Mouse (Mus musculus) forebrain, embryonic 12.5 days (tissue): ENCODE measurements around the gene Chd2. TPM values are rescaled to one million over a fixed set of nuclear protein-coding genes. Genes with fewer than 3 reads are reported as not detected.

ENCODE experiments used
- ATAC-seq: fragments of 200-750 bp; cut with Nextera tagmentation; 2 replicates; pipeline ENCODE4 v1.8.0; 2017; ENCODE audit warnings: moderate TSS enrichment; ENCODE audit not compliant: low FRiP score
- H3K27ac ChIP-seq: fragments of 300-500 bp; sonication (generic); 2 replicates; pipeline ENCODE4 v1.5.1; 2016; ENCODE audit warnings: mild to moderate bottlenecking
- H3K27me3 ChIP-seq: fragments of 300-500 bp; sonication (generic); 2 replicates; pipeline ENCODE4 v1.6.1; 2016; ENCODE audit warnings: mild to moderate bottlenecking
- H3K36me3 ChIP-seq: fragments of 300-500 bp; sonication (generic); replicated peaks from 2 replicates; pipeline ENCODE4 v1.6.1; 2016; ENCODE audit warnings: mild to moderate bottlenecking
- H3K4me1 ChIP-seq: fragments of 300-500 bp; sonication (generic); 2 replicates; pipeline ENCODE4 v1.6.1; 2016
- H3K4me2 ChIP-seq: fragments of 300-500 bp; sonication (generic); 2 replicates; pipeline ENCODE4 v1.6.1; 2016; ENCODE audit warnings: mild to moderate bottlenecking, moderate library complexity
- H3K4me3 ChIP-seq: fragments of 300-500 bp; sonication (generic); replicated peaks from 2 replicates; pipeline ENCODE4 v1.5.1; 2016; ENCODE audit warnings: mild to moderate bottlenecking
- H3K9ac ChIP-seq: fragments of 300-500 bp; sonication (generic); 2 replicates; pipeline ENCODE4 v1.6.1; 2016; ENCODE audit warnings: mild to moderate bottlenecking
- H3K9me3 ChIP-seq: fragments of 300-500 bp; sonication (generic); 2 replicates; pipeline ENCODE4 v1.6.1; 2016
- WGBS: fragments of 180-500 bp; shearing (Covaris S2); methylation state at CpG from one replicate; pipeline ENCODE4 v1.1.7; 2016; 5-methylcytosine and 5-hydroxymethylcytosine counted together
- polyA plus RNA-seq: library from polyadenylated mRNA; unstranded; fragments of >200 nt; fragmentation: Nextera tagmentation; extraction: Ambion mirVana; gene quantifications from 2 replicates; pipeline ENCODE4 v1.2.1, GENCODE M21; 2016

Chd2 gene
- polyA plus RNA-seq, 1 experiment from 2014 or later, result 78.8 TPM

GRCm38 (mm10) chr7:73441802-73442201, 99.8 kb downstream of the Chd2 start:
- 97% methylated on average over 3 of the region's 3 CpGs for WGBS
- Histone ChIP-seq H3K9me3 (no peaks in the 10 kb centered on the region), H3K27me3 (no peaks in the 10 kb centered on the region), H3K4me3 (no peak overlapping the region), H3K36me3 (peaks cover 98% of the 10 kb centered on the region), H3K4me1 (no peaks in the 10 kb centered on the region), H3K27ac (no peak overlapping the region), H3K4me2 (no peak overlapping the region), H3K9ac (no peak overlapping the region)
- ATAC-seq, result no peak

GRCm38 (mm10) chr7:73435685-73436084, 105.9 kb downstream of the Chd2 start:
- no peak overlapping the region for H3K9ac ChIP-seq
- no peaks in the 10 kb centered on the region for H3K27me3 ChIP-seq
- H3K9me3 ChIP-seq, result no peaks in the 10 kb centered on the region
- H3K27ac ChIP-seq, result no peak overlapping the region
- peaks cover 81% of the 10 kb centered on the region for H3K36me3 ChIP-seq
- no peak for ATAC-seq
- H3K4me3 ChIP-seq, result no peak overlapping the region
- H3K4me2 ChIP-seq, result no peak overlapping the region
- H3K4me1 ChIP-seq, result no peaks in the 10 kb centered on the region
- 72% methylated on average over 12 of the region's 12 CpGs for WGBS

GRCm38 (mm10) chr7:73434336-73434677, 107.3 kb downstream of the Chd2 start:
- whole genome bisulfite sequencing, result 96% methylated on average over 2 of the region's 2 CpGs
- H3K27ac ChIP-seq, result 0 out of 2 replicates have a peak overlapping the region, but pooled peaks have one; percentile 20
- H3K27me3 ChIP-seq, result no peaks in the 10 kb centered on the region
- no peaks in the 10 kb centered on the region for H3K9me3 ChIP-seq
- H3K9ac ChIP-seq, result no peak overlapping the region
- H3K4me3 ChIP-seq, result no peak overlapping the region
- H3K4me1 ChIP-seq, result no peaks in the 10 kb centered on the region
- ATAC-seq, result no peak
- peaks cover 79% of the 10 kb centered on the region for H3K36me3 ChIP-seq
- no peak overlapping the region for H3K4me2 ChIP-seq

GRCm38 (mm10) chr7:73433637-73434335, 107.8 kb downstream of the Chd2 start:
- Histone ChIP-seq H3K4me3 (no peak overlapping the region), H3K9me3 (no peaks in the 10 kb centered on the region), H3K27me3 (no peaks in the 10 kb centered on the region), H3K4me1 (no peaks in the 10 kb centered on the region), H3K27ac (peak overlapping the region; percentile 20; the same call in 1 of the 2 replicates), H3K36me3 (peaks cover 79% of the 10 kb centered on the region), H3K9ac (no peak overlapping the region), H3K4me2 (no peak overlapping the region)
- ATAC-seq, result no peak
- 86% methylated on average over 6 of the region's 6 CpGs for WGBS

- H3K36me3 ChIP-seq, result peaks cover 54% of the 10 kb centered on the region
- H3K9ac ChIP-seq, result no peak overlapping the region
- H3K27ac ChIP-seq, result no peak overlapping the region
- no peaks in the 10 kb centered on the region for H3K27me3 ChIP-seq
- ATAC-seq, result no peak
- peaks cover 18% of the 10 kb centered on the region for H3K4me1 ChIP-seq
- WGBS, result 91% methylated on average over 3 of the region's 3 CpGs
- no peaks in the 10 kb centered on the region for H3K9me3 ChIP-seq
- H3K4me2 ChIP-seq, result no peak overlapping the region
- no peak overlapping the region for H3K4me3 ChIP-seq
Observed at GRCm38 (mm10) chr7:73428525-73428924, 113.1 kb downstream of the Chd2 start.

GRCm38 (mm10) chr7:73427794-73428193, 113.8 kb downstream of the Chd2 start:
- H3K27me3 ChIP-seq, result no peaks in the 10 kb centered on the region
- H3K4me1 ChIP-seq, result peaks cover 19% of the 10 kb centered on the region
- H3K27ac ChIP-seq, result no peak overlapping the region
- no peak overlapping the region for H3K4me2 ChIP-seq
- H3K9me3 ChIP-seq, result no peaks in the 10 kb centered on the region
- H3K36me3 ChIP-seq, result peaks cover 49% of the 10 kb centered on the region
- no peak overlapping the region for H3K9ac ChIP-seq
- ATAC-seq, result no peak
- WGBS, result 94% methylated on average over 6 of the region's 6 CpGs
- H3K4me3 ChIP-seq, result no peak overlapping the region

GRCm38 (mm10) chr7:73426752-73427386, 114.8 kb downstream of the Chd2 start:
- no peak for ATAC-seq
- H3K4me2 ChIP-seq, result no peak overlapping the region

GRCm38 (mm10) chr7:73426235-73426634, 115.4 kb downstream of the Chd2 start:
- Histone ChIP-seq H3K27me3 (no peaks in the 10 kb centered on the region), H3K27ac (no peak overlapping the region), H3K9me3 (no peaks in the 10 kb centered on the region), H3K4me3 (no peak overlapping the region), H3K4me1 (peaks cover 29% of the 10 kb centered on the region), H3K4me2 (no peak overlapping the region), H3K9ac (no peak overlapping the region), H3K36me3 (peaks cover 44% of the 10 kb centered on the region)
- WGBS, result 81% methylated on average over 3 of the region's 3 CpGs
- ATAC-seq, result no peak

More at GRCm38 (mm10) chr7:73426752-73427386, 114.8 kb downstream of the Chd2 start:
- Histone ChIP-seq H3K27ac (no peak overlapping the region), H3K4me1 (peaks cover 23% of the 10 kb centered on the region), H3K27me3 (no peaks in the 10 kb centered on the region), H3K36me3 (peaks cover 47% of the 10 kb centered on the region), H3K9me3 (no peaks in the 10 kb centered on the region), H3K9ac (no peak overlapping the region), H3K4me3 (no peak overlapping the region)
- 90% methylated on average over 8 of the region's 8 CpGs for WGBS

- Histone ChIP-seq H3K36me3 (peaks cover 42% of the 10 kb centered on the region), H3K9me3 (no peaks in the 10 kb centered on the region), H3K4me1 (peaks cover 37% of the 10 kb centered on the region), H3K27ac (no peak overlapping the region; the same call in 1 of the 2 replicates), H3K9ac (no peak overlapping the region), H3K4me3 (no peak overlapping the region), H3K27me3 (no peaks in the 10 kb centered on the region), H3K4me2 (no peak overlapping the region)
- 92% methylated on average over 7 of the region's 7 CpGs for WGBS
- ATAC-seq, result no peak
Observed at GRCm38 (mm10) chr7:73425451-73425850, 116.2 kb downstream of the Chd2 start.

- H3K4me3 ChIP-seq, result no peak overlapping the region
- H3K9me3 ChIP-seq, result no peaks in the 10 kb centered on the region
- H3K4me2 ChIP-seq, result no peak overlapping the region
- no peak overlapping the region for H3K9ac ChIP-seq
- 55% methylated on average over 3 of the region's 3 CpGs for WGBS
- H3K27me3 ChIP-seq, result no peaks in the 10 kb centered on the region
- no peak for ATAC-seq
- peaks cover 44% of the 10 kb centered on the region for H3K4me1 ChIP-seq
- peaks cover 37% of the 10 kb centered on the region for H3K36me3 ChIP-seq
- H3K27ac ChIP-seq, result peak overlapping the region; percentile 57
Observed at GRCm38 (mm10) chr7:73424705-73425104, 116.9 kb downstream of the Chd2 start.

GRCm38 (mm10) chr7:73424243-73424642, 117.4 kb downstream of the Chd2 start:
- ATAC-seq, result no peak
- 42% methylated on average over 3 of the region's 3 CpGs for WGBS
- Histone ChIP-seq H3K4me2 (no peak overlapping the region), H3K9ac (no peak overlapping the region), H3K27me3 (no peaks in the 10 kb centered on the region), H3K36me3 (peaks cover 37% of the 10 kb centered on the region), H3K9me3 (no peaks in the 10 kb centered on the region), H3K4me1 (peaks cover 48% of the 10 kb centered on the region), H3K4me3 (no peak overlapping the region), H3K27ac (peak overlapping the region; percentile 57)

GRCm38 (mm10) chr7:73423236-73423635, 118.4 kb downstream of the Chd2 start:
- Histone ChIP-seq H3K4me2 (no peak overlapping the region), H3K4me1 (peaks cover 58% of the 10 kb centered on the region), H3K27ac (peak overlapping the region; percentile 31; the same call in 1 of the 2 replicates), H3K4me3 (no peak overlapping the region), H3K27me3 (no peaks in the 10 kb centered on the region), H3K36me3 (peaks cover 37% of the 10 kb centered on the region), H3K9me3 (no peaks in the 10 kb centered on the region), H3K9ac (no peak overlapping the region)
- 83% methylated on average over 13 of the region's 13 CpGs for WGBS
- ATAC-seq, result no peak
